Mouse (Mus musculus): ENCODE data around the gene Fbxl4. TPM values are rescaled to one million over a fixed set of nuclear protein-coding genes. Genes with fewer than 3 reads are reported as not detected.

Fbxl4 gene
- polyA plus RNA-seq, 1 experiment = 17.6 TPM

- DNase-seq = no peak
- Histone ChIP-seq H3K4me3 (replicated peaks; ENCODE audit: extremely low read depth, low read depth, low read length) (no peak overlapping the region), H3K4me1 (ENCODE audit: control insufficient read depth, insufficient read depth, low read length) (no peaks in the 10 kb centered on the region)
- TF ChIP-seq POLR2A (IDR thresholded peaks at IDR 0.05; ENCODE audit: borderline replicate concordance, extremely low read depth, low read depth, low read length) = no peak
- no peak for TF ChIP-seq CTCF (IDR thresholded peaks at IDR 0.05; ENCODE audit: insufficient read depth, low read length)
- 92% methylated on average over 4 of the region's 4 CpGs for WGBS
Measured at GRCm38 (mm10) chr4:22422400-22422799, 65.1 kb downstream of the Fbxl4 start.

- Histone ChIP-seq H3K4me1 (ENCODE audit: control insufficient read depth, insufficient read depth, low read length) (no peaks in the 10 kb centered on the region), H3K4me3 (replicated peaks; ENCODE audit: extremely low read depth, low read depth, low read length) (no peak overlapping the region)
- TF ChIP-seq CTCF (IDR thresholded peaks at IDR 0.05; ENCODE audit: insufficient read depth, low read length) = no peak
- no peak for TF ChIP-seq POLR2A (IDR thresholded peaks at IDR 0.05; ENCODE audit: borderline replicate concordance, extremely low read depth, low read depth, low read length)
- no peak for DNase-seq
- 92% methylated on average over 3 of the region's 3 CpGs for WGBS
Measured at GRCm38 (mm10) chr4:22428150-22428549, 70.8 kb downstream of the Fbxl4 start.

GRCm38 (mm10) chr4:22469575-22469974 is 112.2 kb downstream of the Fbxl4 start:
- Histone ChIP-seq H3K4me1 (ENCODE audit: control insufficient read depth, insufficient read depth, low read length) (no peaks in the 10 kb centered on the region), H3K4me3 (replicated peaks; ENCODE audit: extremely low read depth, low read depth, low read length) (no peak overlapping the region)
- no peak for DNase-seq
- 68% methylated on average over 1 of the region's 1 CpGs for WGBS
- TF ChIP-seq CTCF (IDR thresholded peaks at IDR 0.05; ENCODE audit: insufficient read depth, low read length) (no peak), POLR2A (IDR thresholded peaks at IDR 0.05; ENCODE audit: borderline replicate concordance, extremely low read depth, low read depth, low read length) (no peak)

GRCm38 (mm10) chr4:22476967-22477710 is 119.8 kb downstream of the Fbxl4 start:
- Histone ChIP-seq H3K4me3 (replicated peaks; ENCODE audit: extremely low read depth, low read depth, low read length) (no peak overlapping the region), H3K4me1 (ENCODE audit: control insufficient read depth, insufficient read depth, low read length) (no peaks in the 10 kb centered on the region)
- peak; percentile 17; the same call in 1 of the 2 replicates for TF ChIP-seq CTCF (IDR thresholded peaks at IDR 0.05; ENCODE audit: insufficient read depth, low read length)
- TF ChIP-seq POLR2A (IDR thresholded peaks at IDR 0.05; ENCODE audit: borderline replicate concordance, extremely low read depth, low read depth, low read length) = no peak
- no peak for DNase-seq
- WGBS = 2% methylated on average over 23 of the region's 23 CpGs

GRCm38 (mm10) chr4:22477711-22478230 is 120.4 kb downstream of the Fbxl4 start:
- TF ChIP-seq POLR2A (IDR thresholded peaks at IDR 0.05; ENCODE audit: borderline replicate concordance, extremely low read depth, low read depth, low read length) (no peak), CTCF (IDR thresholded peaks at IDR 0.05; ENCODE audit: insufficient read depth, low read length) (no peak)
- 1% methylated on average over 20 of the region's 28 CpGs for WGBS
- no peak for DNase-seq
- H3K4me3 ChIP-seq (replicated peaks; ENCODE audit: extremely low read depth, low read depth, low read length) = no peak overlapping the region
- no peaks in the 10 kb centered on the region for H3K4me1 ChIP-seq (ENCODE audit: control insufficient read depth, insufficient read depth, low read length)

GRCm38 (mm10) chr4:22478488-22479367 is 121.4 kb downstream of the Fbxl4 start:
- H3K4me1 ChIP-seq (ENCODE audit: control insufficient read depth, insufficient read depth, low read length) = no peaks in the 10 kb centered on the region
- TF ChIP-seq CTCF (IDR thresholded peaks at IDR 0.05; ENCODE audit: insufficient read depth, low read length) (no peak), POLR2A (IDR thresholded peaks at IDR 0.05; ENCODE audit: borderline replicate concordance, extremely low read depth, low read depth, low read length) (no peak)
- no peak overlapping the region for H3K4me3 ChIP-seq (replicated peaks; ENCODE audit: extremely low read depth, low read depth, low read length)
- WGBS = 5% methylated on average over 30 of the region's 30 CpGs
- no peak for DNase-seq

- no peak for DNase-seq
- no peak for TF ChIP-seq CTCF (IDR thresholded peaks at IDR 0.05; ENCODE audit: insufficient read depth, low read length)
- TF ChIP-seq POLR2A (IDR thresholded peaks at IDR 0.05; ENCODE audit: borderline replicate concordance, extremely low read depth, low read depth, low read length) = no peak
- no peaks in the 10 kb centered on the region for H3K4me1 ChIP-seq (ENCODE audit: control insufficient read depth, insufficient read depth, low read length)
- WGBS = 3% methylated on average over 28 of the region's 28 CpGs
- H3K4me3 ChIP-seq (replicated peaks; ENCODE audit: extremely low read depth, low read depth, low read length) = no peak overlapping the region
Measured at GRCm38 (mm10) chr4:22479368-22480090, 122.2 kb downstream of the Fbxl4 start.

- no peaks in the 10 kb centered on the region for H3K4me1 ChIP-seq (ENCODE audit: control insufficient read depth, insufficient read depth, low read length)
- 5% methylated on average over 18 of the region's 18 CpGs for WGBS
- DNase-seq = no peak
- TF ChIP-seq POLR2A (IDR thresholded peaks at IDR 0.05; ENCODE audit: borderline replicate concordance, extremely low read depth, low read depth, low read length) (no peak), CTCF (IDR thresholded peaks at IDR 0.05; ENCODE audit: insufficient read depth, low read length) (no peak)
- no peak overlapping the region for H3K4me3 ChIP-seq (replicated peaks; ENCODE audit: extremely low read depth, low read depth, low read length)
Measured at GRCm38 (mm10) chr4:22480091-22480857, 122.9 kb downstream of the Fbxl4 start.

All from lung, adult 2 months (tissue).